Mouse (Mus musculus) c-Kit-negative CD71-positive TER-119-positive erythroid progenitor cells, embryonic 14.5 days (primary cell): Measurements from ENCODE around the gene Ddah1.

Experiments
- DNase-seq: peaks from one replicate; pipeline ENCODE4 v3.0.0-alpha.2; 2013; ENCODE audit warnings: low read depth, low spot score

Ddah1 gene

GRCm38 (mm10) chr3:145764416-145764815 is 5.9 kb downstream of the Ddah1 start:
- no peak for DNase-seq

DNA sequence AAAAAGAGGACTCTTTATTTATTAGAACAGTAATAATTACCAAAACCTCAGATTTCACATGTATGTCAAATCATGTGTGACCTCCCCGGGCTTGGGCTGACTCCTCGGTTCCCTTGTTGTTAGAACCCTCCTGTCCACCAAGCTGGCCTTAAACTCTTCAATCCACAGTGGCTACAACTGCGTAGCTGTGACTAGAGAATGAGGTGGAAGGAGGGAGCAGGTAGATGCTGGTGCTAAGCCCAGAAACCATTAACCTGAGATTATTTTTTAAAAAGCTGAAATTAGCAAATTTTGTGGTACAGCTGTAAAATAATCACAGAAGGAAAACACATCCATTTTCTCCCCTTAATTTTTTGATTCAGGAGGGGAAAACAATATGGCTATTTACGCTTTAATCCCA is 10.0 kb downstream of the Ddah1 start:
- no peak for DNase-seq

- DNase-seq, result no peak
These were observed 14.9 kb downstream of the Ddah1 start for GRCm38 (mm10) chr3:145773384-145773783.

DNA sequence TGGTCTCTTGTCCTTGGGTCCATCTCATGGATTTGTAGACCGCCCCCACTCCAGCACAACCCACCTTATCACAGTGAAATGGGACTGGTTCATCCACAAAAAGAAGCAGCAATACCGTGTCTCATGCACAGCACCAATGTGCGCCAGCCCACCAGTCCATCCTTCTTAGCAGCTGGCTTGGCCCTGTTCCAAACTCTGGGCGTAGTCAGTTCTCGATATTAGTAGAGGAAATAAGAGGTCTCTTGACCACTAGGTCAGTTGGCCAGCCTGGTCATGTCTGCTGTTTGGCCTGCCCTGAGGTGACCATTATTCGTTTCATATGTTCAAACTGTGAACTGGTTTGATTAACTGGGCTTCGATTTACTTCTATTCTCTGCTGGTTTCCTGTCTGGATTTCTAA is 15.9 kb downstream of the Ddah1 start:
- DNase-seq, result no peak

- no peak for DNase-seq
These were observed 16.8 kb downstream of the Ddah1 start for GRCm38 (mm10) chr3:145775236-145775635.

- no peak for DNase-seq
These were observed 17.4 kb downstream of the Ddah1 start for GRCm38 (mm10) chr3:145775862-145776261.

GRCm38 (mm10) chr3:145777006-145777405 is 18.5 kb downstream of the Ddah1 start:
- DNase-seq, result no peak

DNA sequence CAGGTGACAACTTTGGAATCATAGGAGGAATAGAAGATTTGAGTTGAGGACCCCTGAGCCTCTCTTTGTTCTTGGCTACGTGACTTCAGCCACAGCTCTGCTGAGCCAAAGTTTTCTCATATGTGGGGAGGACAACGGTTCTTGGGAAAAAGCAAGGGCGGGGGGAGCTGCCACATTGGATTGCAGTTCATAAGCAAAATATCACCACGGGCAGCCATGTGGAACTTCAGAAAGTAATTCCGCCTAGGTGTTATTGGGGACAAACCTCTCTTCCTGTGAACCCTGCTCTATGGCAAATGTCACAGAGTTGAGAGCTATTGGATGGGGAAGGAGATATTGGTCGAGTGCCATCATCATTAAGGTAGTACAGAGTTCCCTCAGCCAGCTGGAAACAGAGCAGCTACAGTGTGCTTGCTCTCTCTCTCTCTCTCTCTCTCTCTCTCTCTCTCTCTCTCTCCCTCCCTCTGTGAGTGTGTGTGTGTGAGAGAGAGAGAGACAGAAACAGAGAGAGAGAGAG is 20.0 kb downstream of the Ddah1 start:
- no peak for DNase-seq

DNA sequence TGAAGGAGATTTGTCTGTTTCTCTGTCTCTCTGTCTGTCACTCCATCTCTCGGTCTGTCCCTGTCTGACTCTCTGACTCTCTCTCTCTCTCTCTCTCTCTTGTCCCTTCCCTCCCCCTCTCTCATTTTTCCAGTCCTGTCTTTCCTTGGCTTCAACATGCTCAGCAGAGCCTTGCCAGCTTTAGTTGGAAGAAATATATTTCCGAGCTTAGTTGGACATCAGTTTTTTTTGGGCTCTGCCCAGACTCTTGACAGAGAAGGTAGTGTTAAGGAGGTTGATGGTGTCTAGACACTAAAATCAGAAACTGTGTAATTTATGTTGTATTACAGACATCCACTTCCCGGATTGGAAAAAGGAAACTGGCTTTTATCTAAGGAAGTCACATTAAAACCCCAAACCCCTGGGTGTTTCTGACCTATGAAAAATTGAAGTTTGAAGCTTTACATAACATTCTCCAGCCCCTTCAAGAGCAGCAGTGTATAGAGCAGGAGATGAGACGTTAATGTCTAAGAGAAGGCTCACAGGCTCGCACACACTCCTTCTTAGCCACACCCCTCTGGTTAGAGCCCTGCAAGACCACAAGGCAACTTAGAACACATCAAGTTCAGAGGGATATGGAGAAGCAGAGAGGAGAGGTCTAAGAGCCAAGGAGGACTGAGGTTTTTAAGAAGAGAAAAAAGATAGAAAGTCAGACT is 21.0 kb downstream of the Ddah1 start:
- no peak for DNase-seq

DNA sequence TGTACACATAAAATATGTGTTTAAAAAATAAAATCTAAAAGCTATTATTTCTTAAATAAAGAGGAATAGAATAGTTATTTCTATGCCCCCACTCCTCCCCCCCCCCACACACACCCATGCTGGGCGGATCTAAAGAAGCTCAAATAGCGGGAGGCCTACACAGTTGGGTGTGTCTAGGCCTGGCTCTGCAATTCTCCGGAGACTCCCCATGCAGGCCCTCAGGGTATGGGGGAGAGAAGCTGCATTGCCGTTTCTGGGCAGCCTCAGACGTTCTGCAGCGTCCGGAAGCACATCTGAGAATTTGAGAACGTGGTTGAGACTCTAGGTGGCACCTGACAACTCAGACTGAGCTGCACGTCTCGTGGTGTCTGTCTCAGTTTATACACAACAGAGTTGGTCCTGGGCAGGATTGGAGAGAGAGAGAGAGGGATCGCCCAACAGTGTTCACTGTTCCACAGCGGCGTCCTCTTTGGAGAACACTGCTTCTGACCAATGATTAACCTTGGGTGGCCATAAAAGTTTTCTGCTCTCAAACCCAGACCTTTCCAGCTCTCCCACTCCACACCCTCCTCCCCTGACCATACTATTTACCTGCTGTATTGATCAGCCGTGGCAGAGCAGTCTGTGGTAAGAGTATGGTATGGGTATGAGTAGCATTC is 22.4 kb downstream of the Ddah1 start:
- DNase-seq, result no peak

- DNase-seq, result no peak
These were observed 26.8 kb downstream of the Ddah1 start for GRCm38 (mm10) chr3:145785244-145785643.

DNA sequence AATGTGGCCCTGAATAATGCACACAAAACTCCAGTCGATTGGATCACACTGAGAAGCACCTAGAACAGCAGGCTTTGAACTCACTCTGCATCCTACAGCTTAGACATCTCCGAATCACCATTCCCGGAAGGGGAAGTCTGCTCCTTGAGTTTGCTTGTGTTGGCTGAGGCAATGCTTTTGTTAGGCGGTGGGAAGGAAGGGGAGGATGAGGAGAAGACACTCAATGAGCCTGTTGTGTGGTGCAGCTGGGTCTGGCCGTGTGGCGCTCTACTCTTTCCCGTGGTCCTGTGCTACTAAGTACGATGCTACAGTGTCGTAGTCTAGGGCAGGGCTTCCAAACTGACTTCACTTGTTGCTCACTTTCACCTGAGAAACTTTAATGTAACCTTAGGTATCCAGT is 28.8 kb downstream of the Ddah1 start:
- DNase-seq, result no peak

- no peak for DNase-seq
These were observed 30.6 kb downstream of the Ddah1 start for GRCm38 (mm10) chr3:145789114-145789513.

DNA sequence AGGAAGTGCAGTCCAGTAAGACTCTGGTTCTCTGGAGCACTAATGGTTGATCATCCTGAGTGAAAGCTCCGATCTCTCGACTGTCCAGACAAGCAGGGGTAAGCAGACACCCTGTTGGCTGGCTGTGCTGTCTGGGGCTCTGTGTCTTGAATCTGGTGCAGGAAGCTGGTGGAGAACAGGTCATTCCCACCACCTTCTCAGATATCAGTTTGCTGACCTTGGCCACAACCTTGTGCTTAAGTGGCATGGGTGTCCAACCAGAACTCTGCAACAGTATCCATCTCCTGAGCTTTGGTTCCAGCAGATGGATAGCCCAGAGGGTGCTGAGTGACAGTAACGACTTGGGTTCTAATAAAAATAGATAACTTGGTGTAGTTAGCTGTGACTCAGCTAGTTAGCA is 31.8 kb downstream of the Ddah1 start:
- DNase-seq, result no peak

DNA sequence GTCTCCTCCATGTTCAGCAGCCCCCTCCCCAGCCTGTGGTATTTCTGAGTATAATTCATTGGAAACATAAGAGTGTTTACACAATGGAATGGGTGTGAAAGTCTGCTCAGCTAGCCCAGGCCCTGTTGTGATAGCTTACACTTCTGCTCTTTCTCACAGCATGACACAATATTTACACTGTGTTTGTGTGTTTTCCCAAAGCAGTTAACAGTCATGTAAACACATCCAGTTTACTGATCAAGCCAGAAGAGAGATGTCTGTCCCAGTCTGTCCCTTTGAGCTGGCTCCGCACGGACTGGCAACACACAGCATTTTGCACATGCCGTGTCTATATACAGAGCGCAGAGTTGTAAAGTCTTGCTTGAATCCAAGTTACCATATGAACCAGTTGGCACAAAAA is 32.2 kb downstream of the Ddah1 start:
- no peak for DNase-seq

DNA sequence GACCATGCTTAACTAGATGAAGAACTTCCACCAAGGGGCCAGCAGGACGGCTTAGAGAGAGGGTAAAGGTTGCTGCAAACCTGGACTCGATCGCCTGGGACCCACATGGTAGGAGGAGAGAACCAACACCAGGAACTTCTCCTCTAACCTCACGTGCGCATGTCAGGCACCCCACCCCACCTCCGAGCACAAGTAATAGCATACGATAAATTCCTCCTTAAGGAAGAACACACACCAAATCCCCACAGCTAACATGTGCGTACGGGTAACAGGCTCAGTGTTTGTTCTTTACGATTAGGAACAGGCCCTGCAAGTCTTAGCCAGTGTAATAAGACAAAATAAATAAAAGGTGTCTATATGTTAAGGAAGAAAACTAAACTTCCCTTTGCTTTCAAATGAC is 35.9 kb downstream of the Ddah1 start:
- no peak for DNase-seq

DNA sequence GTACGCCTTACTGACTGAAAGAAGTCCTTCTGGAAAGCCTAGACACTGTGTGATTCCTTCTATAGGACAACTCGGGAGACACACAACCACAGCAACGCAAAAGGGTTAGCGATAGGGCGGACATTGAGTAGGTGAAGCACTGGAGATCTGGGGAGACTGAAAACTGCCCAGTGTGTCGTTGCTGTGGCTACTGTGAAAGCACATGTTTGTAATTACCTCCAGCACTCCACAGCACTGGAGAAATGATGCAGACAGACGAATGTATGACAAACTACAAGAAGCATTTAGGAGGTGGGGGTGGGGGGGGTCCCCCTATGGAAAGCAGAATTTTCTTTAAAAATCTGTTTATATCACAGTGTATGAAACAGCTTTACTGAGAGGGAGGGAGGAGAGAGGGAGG is 37.4 kb downstream of the Ddah1 start:
- no peak for DNase-seq

GRCm38 (mm10) chr3:145798042-145798441 is 39.6 kb downstream of the Ddah1 start:
- no peak for DNase-seq

DNA sequence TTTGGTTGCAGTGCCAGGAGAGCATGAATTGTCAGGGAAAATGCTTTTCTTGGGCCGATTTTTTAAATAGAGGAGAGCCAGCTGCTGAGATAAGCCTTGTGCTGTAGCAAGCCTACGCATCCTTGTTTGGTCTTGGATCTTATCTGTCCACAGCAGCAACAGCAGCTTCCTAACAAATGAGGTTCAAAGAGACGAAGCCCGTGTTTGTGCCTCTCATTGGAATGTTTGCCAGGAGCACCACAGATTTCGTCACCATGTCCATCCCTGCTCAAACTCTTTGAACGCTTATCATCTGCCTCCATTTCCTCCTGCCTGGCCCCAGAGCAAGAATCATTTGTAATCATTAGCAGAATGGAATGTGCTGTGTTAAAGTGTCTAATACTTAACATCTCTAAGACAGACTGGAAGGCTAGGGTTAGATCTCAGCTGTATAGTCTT is 40.3 kb downstream of the Ddah1 start:
- DNase-seq, result no peak

DNA sequence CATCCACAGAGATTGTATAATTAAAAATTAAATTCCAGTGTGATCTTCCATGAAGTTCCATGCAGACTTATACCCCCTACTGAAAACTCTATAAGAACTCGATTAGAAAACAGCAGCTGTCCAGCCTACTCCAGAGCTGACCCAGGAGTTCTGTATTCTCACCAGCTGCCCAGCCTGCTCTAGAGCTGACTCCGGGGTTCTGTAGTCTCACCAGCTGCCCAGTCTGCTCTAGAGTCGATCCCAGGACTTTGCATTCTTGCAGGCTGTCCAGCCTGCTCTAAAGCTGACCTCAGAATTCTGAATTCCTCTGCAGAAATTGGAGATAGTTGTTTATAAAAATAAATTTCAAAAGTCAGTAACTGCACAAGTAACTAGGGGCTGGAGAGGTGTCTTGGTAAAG is 40.9 kb downstream of the Ddah1 start:
- DNase-seq, result no peak

GRCm38 (mm10) chr3:145802106-145802505 is 43.6 kb downstream of the Ddah1 start:
- DNase-seq, result no peak

DNA sequence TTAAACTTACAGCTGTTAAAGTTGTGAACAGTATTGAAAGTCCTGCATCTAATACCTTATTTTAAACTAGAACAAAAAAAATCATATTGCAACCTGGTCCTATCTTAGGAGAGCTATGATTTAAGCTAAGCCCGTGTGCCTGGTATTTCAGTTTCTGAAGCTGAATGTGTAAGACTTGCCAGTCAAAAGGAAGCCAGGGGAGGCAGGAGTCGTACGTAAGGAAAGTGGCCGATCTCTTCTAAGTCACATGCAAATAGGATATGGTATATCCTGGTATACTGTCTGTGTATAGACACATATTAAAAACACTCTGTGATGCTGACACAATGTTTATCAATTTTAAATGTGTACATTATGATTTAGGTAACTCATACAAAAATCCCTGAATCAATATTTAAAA is 47.4 kb downstream of the Ddah1 start:
- DNase-seq, result no peak

- DNase-seq, result no peak
These were observed 48.0 kb downstream of the Ddah1 start for GRCm38 (mm10) chr3:145806502-145806901.
